Mouse (Mus musculus): ENCODE measurements at regions not wholly inside any gene's neighbourhood (a gene's known extent, or its start where the extent isn't known, plus 50 kb on each side); places are given as distances from the start of the nearest gene placed in this dataset.

DNA sequence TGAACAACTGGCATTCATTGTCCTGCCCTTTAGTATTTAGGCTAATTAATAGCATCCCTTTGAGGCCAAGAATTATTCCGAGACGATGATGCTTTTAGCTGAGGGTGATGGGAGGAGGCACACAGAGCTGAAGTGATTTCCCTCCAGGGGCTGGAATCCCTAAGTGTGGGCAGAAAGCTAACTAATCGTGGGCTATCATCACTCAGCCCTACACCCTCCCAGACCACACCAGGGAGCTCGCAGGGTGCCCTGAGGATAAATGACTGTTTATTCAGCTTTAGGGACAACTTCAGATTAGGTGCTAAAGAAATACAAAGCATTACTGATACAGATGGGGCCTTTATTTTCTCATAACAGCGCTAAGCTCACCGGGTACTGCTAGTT lies 164.7 kb downstream of the Npr3 start:
- no peak overlapping the region for H3K4me3 ChIP-seq
- no peak overlapping the region for H3K9ac ChIP-seq

DNA sequence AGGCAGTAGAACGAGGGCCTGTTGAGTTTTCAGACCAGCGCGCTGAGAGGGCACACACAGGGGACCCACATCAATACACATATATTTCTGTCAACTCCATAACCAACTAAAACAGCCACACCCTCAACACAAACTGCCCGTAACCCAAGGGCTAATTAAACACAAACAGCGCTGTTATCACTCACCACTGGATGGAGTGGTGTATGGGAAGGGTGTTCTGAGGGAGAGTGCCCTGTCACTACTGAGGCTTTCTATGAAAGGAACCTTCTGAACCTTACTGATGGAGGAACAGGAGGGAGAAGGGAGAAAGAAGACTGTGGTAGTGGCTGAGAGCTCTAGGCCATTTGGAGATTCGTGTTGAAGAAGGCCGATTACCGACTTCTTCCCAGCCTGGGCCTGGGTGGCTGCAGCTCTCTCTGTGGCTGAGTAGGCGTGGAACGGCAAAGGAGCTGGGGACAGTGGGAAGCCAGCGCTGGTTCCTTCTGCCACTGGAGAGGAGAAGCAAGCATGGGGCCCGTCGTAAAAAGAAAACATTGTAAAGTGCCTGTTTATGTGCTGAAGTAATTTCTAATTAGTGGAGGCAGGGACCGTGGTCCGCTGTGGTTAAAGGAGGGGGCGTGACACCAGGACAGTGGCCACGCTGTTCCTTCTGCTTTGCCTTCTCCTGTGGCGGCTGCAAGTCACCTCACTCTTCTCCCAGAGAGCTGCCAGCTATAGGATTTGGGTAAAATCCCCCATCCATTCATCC lies 165.3 kb downstream of the Npr3 start:
- Histone ChIP-seq H3K27me3 (no peaks in the 10 kb centered on the region), H3K4me2 (peak overlapping the region; percentile 29; the same call in 1 of the 2 replicates), H3K4me1 (peaks cover 37% of the 10 kb centered on the region), H3K9me3 (no peaks in the 10 kb centered on the region), H3K4me3 (no peak overlapping the region), H3K36me3 (no peaks in the 10 kb centered on the region), H3K9ac (peak overlapping the region; percentile 4; the same call in 1 of the 2 replicates), H3K27ac (peak overlapping the region; percentile 53)
- no peak for ATAC-seq (ENCODE audit: borderline replicate concordance, extremely low read depth, low FRiP score, low TSS enrichment)
- WGBS = 34% methylated on average over 18 of the region's 18 CpGs

More for the DNA sequence above, 164.7 kb downstream of the Npr3 start:
- 23% methylated on average over 6 of the region's 6 CpGs for WGBS
- no peak overlapping the region for H3K4me2 ChIP-seq
- H3K36me3 ChIP-seq = no peaks in the 10 kb centered on the region
- ATAC-seq (ENCODE audit: borderline replicate concordance, extremely low read depth, low FRiP score, low TSS enrichment) = 0 out of 2 replicates have a peak, but pooled peaks have one; percentile 16
- H3K4me1 ChIP-seq = peaks cover 34% of the 10 kb centered on the region
- H3K27me3 ChIP-seq = no peaks in the 10 kb centered on the region
- H3K27ac ChIP-seq = peak overlapping the region; percentile 53; the same call in 1 of the 2 replicates
- no peaks in the 10 kb centered on the region for H3K9me3 ChIP-seq

DNA sequence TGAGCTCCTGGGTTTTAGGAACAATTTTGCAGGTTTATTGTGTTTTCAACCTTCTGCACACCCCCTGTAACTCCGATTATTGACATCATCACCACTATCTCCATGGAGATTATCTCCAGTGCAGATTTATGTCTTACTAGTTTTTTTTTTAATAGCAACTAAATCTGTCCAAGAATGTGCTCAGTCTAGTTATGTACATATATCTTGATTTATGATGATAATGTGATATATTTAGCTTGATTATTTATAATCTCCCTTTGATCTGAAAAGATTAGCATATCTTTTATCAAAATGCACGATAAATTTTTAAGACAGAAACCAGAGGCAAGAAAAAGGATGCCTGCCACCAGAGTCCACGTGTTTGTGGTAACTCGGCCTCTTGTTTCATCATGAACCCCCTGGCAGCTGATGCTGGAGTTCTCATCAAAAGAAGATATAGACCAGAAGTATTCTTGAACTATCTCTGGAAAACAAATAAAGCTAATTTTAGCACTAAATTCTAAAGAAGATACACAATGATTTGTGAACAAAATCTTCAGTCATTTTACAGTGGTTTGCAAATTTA lies 169.6 kb downstream of the Npr3 start:
- H3K27me3 ChIP-seq = no peaks in the 10 kb centered on the region
- H3K4me3 ChIP-seq = no peak overlapping the region
- H3K9ac ChIP-seq = no peak overlapping the region
- H3K4me1 ChIP-seq = peaks cover 21% of the 10 kb centered on the region
- WGBS = 39% methylated on average over 4 of the region's 4 CpGs
- no peaks in the 10 kb centered on the region for H3K9me3 ChIP-seq
- no peaks in the 10 kb centered on the region for H3K36me3 ChIP-seq
- H3K4me2 ChIP-seq = no peak overlapping the region
- peak; percentile 39; the same call in 1 of the 2 replicates for ATAC-seq (ENCODE audit: borderline replicate concordance, extremely low read depth, low FRiP score, low TSS enrichment)
- 0 out of 2 replicates have a peak overlapping the region, but pooled peaks have one; percentile 8 for H3K27ac ChIP-seq

DNA sequence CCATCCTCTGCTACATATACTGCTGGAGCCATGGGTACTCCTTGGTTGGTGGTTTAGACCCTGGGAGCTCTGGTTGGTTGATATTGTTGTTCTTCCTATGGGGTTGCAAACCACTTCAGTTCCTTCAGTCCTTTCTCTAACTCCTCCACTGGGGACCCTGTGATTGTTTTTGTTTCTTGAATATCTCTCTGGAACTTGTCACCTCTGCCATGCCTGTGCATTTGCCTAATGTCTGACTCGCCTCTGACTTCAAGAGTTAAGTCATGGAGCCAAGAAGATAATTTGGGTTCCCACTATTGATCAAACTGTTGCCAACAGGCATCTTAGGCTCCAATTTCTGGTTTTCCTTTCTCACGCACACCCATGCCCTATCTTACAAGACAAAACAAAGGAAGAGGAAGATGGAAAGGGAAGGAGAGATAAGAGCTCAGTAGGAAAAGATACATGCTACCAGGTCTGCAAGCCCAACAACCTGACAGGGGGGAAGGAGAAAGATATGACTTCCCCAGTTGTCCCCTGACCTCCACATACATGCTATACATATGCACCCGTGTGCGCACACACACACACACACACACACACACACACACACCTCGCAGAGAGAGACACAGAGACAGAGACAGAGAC lies 172.3 kb downstream of the Npr3 start:
- 80% methylated on average over 5 of the region's 5 CpGs for WGBS
- no peak overlapping the region for H3K27ac ChIP-seq

DNA sequence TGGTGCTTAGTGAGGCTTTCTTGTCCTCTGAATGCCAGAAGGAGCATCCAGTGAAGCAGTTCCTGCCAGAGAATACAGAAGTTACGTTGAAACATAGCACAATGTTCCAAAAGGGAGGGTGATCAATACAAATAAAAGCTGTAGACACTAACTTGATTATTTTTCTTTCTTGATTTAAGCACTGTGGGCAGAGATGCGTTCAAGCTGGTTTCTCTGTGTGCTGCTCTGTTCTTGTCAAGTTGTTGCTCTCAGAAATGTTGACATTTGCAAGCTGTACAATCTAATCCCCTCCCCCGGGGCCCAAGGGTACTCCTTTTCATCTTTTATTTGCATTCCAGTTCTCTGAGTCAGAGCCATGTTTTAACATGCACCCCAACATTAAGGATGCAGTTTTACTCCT lies 177.7 kb downstream of the Npr3 start:
- 14% methylated on average over 3 of the region's 3 CpGs for WGBS
- Histone ChIP-seq H3K36me3 (no peaks in the 10 kb centered on the region), H3K4me3 (no peak overlapping the region), H3K27me3 (no peaks in the 10 kb centered on the region), H3K4me2 (no peak overlapping the region), H3K9ac (no peak overlapping the region), H3K27ac (0 out of 2 replicates have a peak overlapping the region, but pooled peaks have one; percentile 29), H3K4me1 (peaks cover 5% of the 10 kb centered on the region; the same call in 1 of the 2 replicates), H3K9me3 (no peaks in the 10 kb centered on the region)
- ATAC-seq (ENCODE audit: borderline replicate concordance, extremely low read depth, low FRiP score, low TSS enrichment) = peak; percentile 85; the same call in 1 of the 2 replicates

More for the DNA sequence above, 172.3 kb downstream of the Npr3 start:
- Histone ChIP-seq H3K4me2 (no peak overlapping the region), H3K27me3 (no peaks in the 10 kb centered on the region), H3K4me1 (peaks cover 7% of the 10 kb centered on the region; the same call in 1 of the 2 replicates), H3K9ac (no peak overlapping the region), H3K4me3 (no peak overlapping the region), H3K36me3 (no peaks in the 10 kb centered on the region), H3K9me3 (no peaks in the 10 kb centered on the region)
- no peak for ATAC-seq (ENCODE audit: borderline replicate concordance, extremely low read depth, low FRiP score, low TSS enrichment)

DNA sequence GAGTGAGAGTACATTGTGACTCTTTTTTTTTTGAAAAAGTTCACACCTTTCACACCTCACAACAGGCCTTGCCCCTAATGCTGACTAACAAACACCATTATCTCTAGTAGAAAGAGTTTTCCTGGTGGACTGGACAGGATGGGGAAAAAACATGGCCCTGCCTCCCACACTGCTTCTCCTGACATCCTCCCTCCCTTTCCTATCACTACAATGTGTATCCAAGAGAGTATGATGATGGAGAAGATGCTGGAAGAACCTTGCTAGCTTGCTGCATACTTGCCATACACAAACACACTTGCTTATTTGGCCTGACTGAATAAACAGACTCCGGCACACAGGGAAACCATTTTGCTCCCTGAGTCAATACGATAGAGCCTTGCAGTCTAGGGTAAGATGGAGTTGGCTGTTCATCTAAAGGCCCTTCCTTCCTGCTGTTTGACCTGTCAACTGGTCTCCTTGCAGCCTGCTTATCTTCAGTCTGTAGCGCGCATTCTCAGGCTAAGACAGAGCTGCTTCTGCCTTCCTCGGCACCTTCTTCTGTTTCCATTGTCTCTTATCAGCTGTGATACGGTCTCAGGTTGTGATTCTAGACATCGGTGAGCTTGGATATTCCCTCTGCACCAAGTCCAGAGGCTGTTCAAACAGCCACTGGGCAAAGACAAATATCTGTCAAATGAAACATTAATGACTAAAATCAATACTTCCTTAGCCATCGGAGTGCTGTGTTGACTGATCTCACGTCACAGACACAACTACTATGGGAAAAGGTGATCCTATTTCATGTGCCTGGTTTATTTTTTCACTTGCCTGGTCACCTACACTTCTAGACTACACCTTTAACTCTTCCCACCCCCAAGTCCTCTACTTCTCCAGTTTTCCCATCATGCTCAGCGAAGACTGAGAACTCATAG lies 181.2 kb downstream of the Npr3 start:
- Histone ChIP-seq H3K4me2 (no peak overlapping the region), H3K27me3 (no peaks in the 10 kb centered on the region), H3K4me3 (no peak overlapping the region), H3K27ac (no peak overlapping the region), H3K9me3 (no peaks in the 10 kb centered on the region), H3K36me3 (no peaks in the 10 kb centered on the region), H3K4me1 (peaks cover 5% of the 10 kb centered on the region; the same call in 1 of the 2 replicates), H3K9ac (no peak overlapping the region)
- WGBS = 45% methylated on average over 10 of the region's 10 CpGs
- ATAC-seq (ENCODE audit: borderline replicate concordance, extremely low read depth, low FRiP score, low TSS enrichment) = no peak

DNA sequence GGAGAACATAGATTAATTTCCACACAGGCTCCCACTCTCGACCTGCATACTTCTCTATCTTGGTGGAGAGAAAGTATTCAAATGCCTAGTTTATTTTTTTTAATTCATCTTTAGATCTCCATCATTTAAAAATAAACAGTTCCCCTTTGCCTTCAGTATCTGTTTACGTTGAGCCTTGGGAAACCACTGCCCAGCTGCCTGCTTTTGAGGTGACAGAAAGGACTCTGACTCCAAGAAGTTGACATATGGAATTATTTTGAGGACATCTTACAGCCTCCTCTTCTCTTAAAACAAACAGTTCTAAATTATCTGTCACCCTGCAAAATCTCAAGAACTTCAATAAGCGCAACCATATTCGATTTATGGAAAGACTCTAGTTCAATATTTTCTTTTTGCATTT lies 186.4 kb downstream of the Npr3 start:
- Histone ChIP-seq H3K27me3 (no peaks in the 10 kb centered on the region), H3K36me3 (no peaks in the 10 kb centered on the region), H3K4me3 (no peak overlapping the region), H3K27ac (peak overlapping the region; percentile 68), H3K9me3 (no peaks in the 10 kb centered on the region), H3K4me1 (no peaks in the 10 kb centered on the region), H3K4me2 (no peak overlapping the region), H3K9ac (no peak overlapping the region)
- ATAC-seq (ENCODE audit: borderline replicate concordance, extremely low read depth, low FRiP score, low TSS enrichment) = peak; percentile 67; the same call in 1 of the 2 replicates
- WGBS = 36% methylated on average over 4 of the region's 4 CpGs

DNA sequence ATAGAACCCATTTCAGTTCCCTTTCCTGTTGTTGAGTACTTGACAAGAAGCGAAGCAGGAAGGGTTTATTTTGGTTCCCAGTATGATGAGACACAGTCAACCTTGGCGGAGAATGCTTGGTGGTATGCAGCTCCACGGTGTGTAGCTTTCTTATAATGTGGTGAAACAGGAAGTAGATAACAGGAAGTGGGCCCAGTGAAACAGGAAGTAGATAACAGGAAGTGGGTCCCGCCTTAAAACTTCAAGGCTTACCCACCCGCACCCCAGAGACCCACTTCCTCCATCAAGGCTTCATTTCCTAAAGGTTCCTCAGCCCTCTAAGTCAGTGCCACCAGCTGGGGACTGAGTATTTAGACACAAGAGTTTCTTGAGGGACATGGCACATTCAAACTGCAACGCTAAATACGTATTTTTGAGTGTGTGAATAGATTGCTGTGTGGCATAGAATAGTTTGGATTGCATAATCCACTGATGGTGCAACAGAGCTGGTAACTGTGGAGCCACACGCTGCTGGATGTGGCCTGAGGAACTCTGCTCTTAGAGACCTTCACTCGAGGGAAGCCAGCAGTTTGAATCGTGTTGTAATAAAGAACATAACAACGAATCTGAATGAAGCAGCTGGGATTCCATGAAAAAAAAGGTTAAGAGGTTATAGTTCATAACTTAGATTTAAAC lies 190.8 kb downstream of the Npr3 start:
- Histone ChIP-seq H3K4me2 (no peak overlapping the region), H3K4me1 (0 out of 2 replicates have a peak, but pooled peaks cover 7% of the 10 kb centered on the region), H3K27me3 (no peaks in the 10 kb centered on the region), H3K36me3 (no peaks in the 10 kb centered on the region), H3K4me3 (no peak overlapping the region), H3K27ac (no peak overlapping the region), H3K9me3 (no peaks in the 10 kb centered on the region), H3K9ac (no peak overlapping the region)
- 82% methylated on average over 11 of the region's 11 CpGs for WGBS
- ATAC-seq (ENCODE audit: borderline replicate concordance, extremely low read depth, low FRiP score, low TSS enrichment) = 0 out of 2 replicates have a peak, but pooled peaks have one; percentile 15

DNA sequence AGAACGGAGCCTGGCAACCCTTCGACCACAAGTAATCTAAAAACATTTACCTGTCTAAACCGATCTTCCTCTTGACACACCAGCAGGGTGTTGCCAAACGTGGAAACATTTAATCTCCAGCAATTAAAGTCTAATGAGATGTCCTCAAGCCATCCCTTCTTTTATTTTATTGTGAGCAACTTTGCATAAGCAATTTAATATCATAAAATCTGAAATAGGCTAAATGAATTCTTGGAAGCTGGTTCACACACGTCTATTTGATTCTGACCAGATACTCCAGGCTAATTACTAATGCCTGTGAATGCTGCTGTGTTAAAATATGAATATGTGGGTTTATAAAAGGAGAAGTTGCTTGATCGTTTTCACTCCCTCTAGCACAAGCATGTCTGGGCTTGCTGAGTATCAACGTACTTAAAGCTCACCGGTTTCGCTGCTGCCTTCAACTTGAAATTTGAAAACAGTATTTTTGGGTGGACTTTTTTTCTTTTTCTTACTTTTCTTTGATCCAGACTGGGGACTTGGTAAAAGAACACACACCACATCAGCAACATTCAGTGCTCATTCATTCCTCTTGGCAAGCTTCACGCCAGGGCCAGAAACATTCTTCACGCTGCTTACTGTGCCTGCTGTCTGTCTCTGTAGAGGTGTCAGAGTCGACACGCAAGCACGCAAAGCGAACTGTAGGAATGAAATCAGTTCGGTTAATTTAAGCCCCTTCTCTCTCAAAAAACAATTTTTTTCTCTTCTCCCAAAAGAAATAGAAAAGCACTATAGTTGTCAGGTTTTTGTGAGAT lies 194.4 kb downstream of the Npr3 start:
- Histone ChIP-seq H3K4me2 (no peak overlapping the region), H3K9ac (no peak overlapping the region), H3K27ac (no peak overlapping the region), H3K4me3 (no peak overlapping the region), H3K9me3 (no peaks in the 10 kb centered on the region), H3K36me3 (no peaks in the 10 kb centered on the region), H3K4me1 (0 out of 2 replicates have a peak, but pooled peaks cover 7% of the 10 kb centered on the region), H3K27me3 (no peaks in the 10 kb centered on the region)
- 49% methylated on average over 16 of the region's 16 CpGs for WGBS
- no peak for ATAC-seq (ENCODE audit: borderline replicate concordance, extremely low read depth, low FRiP score, low TSS enrichment)

DNA sequence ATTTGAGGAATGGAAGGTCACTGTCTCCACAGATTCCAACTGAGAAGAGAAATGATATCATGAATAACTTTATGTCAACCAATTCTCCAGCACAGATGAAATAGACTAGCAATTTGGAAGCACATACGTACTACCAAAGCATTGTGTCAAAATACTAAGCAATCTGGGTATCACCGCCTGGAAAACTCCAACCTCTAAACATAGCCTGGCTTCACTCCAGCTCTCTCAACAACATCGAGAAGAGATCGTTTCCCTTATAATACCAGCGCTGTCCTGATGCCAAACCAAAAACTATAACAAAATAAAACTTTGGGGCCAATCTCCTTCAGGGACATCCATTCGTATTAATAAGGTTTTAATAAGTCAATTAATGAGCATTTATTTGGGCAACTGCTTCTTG lies 205.8 kb downstream of the Npr3 start:
- no peak overlapping the region for H3K27ac ChIP-seq
- H3K27me3 ChIP-seq = no peaks in the 10 kb centered on the region
- no peak for ATAC-seq (ENCODE audit: borderline replicate concordance, extremely low read depth, low FRiP score, low TSS enrichment)
- no peaks in the 10 kb centered on the region for H3K4me1 ChIP-seq
- H3K4me2 ChIP-seq = no peak overlapping the region
- H3K36me3 ChIP-seq = no peaks in the 10 kb centered on the region
- WGBS = 46% methylated on average over 6 of the region's 6 CpGs
- H3K9me3 ChIP-seq = no peaks in the 10 kb centered on the region
- H3K9ac ChIP-seq = no peak overlapping the region
- H3K4me3 ChIP-seq = no peak overlapping the region

All from lung, embryonic 15.5 days (tissue).